Mouse (Mus musculus) cerebellum, postnatal 25 days (tissue): ENCODE data around the gene Phf24.
"Not testable (repeated sequence)": the region's sequence is repeated elsewhere in the genome, so short reads cannot be mapped to it uniquely, and the experiment has no call there.

ENCODE experiments used
- DNase-seq, 2 experiments: peaks; one replicate each; pipeline ENCODE4 v3.0.0; 2021; ENCODE audit warnings: mixed read lengths in 2 of 2

The Phf24 gene

DNA sequence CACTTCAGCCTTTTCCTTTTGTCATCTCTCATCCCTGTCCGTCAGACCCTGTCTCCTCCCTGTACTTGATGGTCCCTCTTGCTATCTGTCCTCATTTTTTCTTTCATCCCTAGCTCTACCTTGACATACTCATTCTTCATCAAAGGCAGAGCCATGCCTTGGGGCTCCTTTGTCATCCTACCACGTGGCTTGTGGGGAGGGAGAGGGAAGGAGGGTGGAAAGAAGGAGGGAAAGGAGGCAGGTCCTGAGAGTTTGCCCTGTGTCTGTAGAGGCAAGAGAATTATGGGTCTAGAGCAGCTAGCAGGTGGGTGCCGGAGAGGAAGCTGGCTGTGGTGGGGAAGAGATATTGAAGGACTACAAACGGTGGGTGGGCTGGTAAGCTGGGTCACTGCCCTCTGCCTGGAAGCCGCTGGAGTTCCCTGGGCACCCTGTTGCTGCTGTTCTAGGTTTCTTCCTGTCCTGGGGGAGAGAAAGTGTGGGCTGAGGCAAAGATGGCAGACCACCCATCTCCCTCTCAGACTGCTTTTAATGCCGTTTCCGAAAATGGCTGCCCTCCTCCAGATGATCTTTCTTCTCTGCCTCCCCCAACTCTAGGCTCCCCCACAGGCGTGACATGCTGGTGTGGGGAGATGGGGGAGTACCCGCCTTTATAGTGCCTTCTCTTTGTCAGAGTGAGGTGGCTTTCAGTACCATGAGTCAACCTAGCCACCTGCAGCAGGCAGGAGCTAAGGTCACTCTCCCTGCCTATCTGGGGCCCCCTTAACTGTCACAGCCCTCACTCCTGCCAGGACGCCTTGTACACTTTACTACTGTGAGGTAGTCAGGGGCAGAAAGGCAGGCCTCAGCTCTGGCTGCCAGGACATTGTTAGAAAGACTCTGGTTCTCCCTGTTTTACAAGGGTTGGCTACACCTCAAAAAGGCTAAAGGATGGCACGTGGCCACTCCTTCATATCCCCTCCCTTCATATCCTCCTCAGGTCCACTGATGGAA is 35.0 kb downstream of the Phf24 start:
- DNase-seq = peak in 1 of 2 experiments; percentile 33

DNA sequence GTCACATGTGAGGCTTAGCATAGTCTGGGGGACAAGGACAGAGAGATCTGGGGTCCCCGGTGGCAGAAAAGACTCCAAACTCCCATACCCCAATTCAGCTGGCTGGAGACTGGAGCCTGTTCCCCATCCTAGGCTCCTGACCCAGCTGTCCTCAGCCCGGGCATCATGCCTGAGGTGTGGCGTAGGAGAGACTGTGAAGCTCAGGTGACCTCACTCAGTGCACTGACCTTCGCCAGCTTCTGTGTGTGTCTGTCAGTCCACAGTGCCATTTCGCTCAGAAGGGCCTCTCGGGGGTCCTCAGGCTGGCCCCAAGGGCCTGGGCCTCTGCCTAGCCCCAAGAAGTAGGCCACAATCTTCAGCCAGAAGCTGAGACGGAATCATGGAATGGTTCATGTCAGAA is 36.1 kb downstream of the Phf24 start:
- peak in 1 of 2 experiments; percentile 48 for DNase-seq

DNA sequence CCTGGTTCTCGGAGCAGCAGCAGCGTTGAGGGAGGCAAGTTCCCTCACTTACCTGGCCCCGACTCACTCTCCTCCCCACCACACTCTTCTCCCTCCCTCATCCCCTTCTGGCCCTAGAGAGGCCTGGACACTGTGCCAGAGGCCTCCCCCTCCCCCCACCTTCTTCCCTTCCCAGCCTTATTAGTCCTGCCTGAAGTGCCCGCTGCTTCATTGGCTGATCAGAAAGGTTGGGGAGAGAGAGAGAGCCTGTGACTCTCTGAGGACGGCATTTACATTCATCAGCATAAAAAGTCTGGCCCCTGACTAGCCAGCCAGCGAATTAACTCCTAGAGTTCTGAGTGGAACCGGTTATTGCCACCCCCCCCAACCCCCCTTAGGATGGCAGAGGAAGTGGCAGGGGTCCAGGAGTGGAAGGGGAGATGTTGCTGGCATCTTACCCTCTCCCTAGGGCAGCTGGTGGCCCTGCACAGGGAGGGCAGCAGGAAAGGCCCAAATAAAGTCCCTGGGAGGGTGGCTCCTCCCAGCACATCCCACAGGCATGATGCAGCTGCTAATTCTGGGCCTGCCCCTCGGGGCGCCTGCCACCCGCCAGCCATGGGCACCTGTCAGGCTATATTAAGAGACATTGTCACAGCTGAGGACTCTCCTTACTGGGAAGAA is 37.1 kb downstream of the Phf24 start:
- peak; percentile 58 to 75 for DNase-seq

DNA sequence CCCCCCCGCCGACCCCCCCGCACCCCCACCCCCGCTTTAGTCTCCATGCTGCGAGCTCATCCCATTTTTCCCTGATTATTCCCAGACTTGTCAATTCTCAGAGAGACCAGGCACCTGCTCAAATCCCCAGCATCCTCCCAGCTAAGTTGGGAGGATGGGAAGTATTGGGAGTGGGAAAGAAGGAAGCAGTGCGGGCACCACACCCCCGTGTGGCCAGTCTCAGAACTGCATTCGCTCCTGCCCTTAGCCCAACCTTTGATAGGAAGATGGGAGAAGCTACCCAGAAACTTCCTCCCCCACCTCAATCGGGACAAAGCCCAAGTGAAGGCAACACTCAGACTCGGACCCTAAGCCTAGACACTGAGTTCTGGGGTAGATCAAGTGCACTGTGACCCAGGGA is 37.8 kb downstream of the Phf24 start:
- DNase-seq = peak; percentile 90 to 93

DNA sequence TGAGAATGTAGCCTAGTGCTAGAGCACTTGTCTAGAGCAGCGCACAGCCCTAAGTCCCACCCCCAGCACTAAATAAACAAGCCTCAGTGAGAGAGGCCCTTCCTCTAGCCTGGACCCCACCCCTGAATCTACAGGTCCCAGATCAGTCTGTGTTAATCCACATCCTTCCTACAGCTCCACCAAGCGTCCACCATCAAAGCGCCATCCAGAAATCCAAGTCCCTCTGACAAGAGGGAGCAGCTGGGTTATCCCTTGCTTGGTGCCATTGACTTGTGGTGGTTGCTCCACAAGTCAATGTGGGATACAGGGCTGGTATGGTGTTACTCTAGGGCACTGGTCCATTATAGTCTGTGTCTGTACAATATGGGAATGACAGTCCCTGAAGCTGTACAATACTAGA is 38.7 kb downstream of the Phf24 start:
- no peak for DNase-seq

DNA sequence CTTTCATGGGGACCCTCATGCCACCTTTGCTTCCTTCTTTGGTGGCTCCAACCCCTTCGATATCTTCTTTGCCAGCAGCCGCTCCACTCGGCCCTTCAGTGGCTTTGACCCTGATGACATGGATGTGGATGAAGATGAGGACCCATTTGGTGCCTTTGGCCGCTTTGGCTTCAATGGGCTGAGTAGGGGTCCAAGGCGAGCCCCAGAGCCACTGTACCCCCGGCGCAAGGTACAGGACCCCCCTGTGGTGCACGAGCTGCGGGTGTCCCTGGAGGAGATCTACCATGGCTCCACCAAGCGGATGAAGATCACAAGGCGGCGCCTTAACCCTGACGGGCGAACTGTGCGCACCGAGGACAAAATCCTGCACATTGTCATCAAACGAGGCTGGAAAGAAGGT is 40.1 kb downstream of the Phf24 start:
- no peak for DNase-seq

DNA sequence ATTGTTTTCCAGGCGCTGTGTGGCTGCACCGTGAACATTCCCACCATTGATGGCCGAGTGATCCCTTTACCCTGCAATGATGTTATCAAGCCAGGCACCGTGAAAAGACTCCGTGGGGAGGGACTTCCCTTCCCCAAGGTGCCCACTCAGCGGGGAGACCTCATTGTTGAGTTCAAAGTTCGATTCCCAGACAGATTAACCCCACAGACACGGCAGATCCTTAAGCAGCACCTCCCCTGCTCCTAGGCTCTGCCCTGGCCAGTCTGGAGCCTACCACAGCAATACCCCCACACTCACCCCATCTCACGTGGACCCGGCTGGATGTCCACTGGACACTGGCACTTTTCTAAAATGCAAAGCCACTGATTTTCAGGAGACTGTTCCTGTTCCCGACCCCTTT is 40.8 kb downstream of the Phf24 start:
- no peak for DNase-seq

DNA sequence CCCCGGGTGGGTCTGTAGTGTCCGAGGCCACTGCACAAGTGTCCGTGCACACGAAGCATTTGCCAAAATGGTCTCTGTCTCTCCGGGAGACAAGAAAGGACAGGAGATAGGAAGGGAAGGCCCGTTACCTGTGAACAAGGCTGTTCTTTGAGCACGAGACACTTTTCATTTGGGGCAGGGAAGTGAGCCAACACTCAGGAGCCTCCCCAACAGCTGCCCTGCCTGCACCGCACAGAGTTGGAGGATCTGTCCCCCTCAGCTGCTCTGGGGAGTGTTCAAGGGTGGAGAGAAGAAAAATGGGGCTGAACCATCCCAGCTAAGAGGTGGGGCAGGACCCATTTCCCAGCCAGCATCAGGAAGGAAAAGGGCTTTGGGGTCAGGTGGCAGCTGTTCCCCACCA is 41.5 kb downstream of the Phf24 start:
- DNase-seq = no peak

DNA sequence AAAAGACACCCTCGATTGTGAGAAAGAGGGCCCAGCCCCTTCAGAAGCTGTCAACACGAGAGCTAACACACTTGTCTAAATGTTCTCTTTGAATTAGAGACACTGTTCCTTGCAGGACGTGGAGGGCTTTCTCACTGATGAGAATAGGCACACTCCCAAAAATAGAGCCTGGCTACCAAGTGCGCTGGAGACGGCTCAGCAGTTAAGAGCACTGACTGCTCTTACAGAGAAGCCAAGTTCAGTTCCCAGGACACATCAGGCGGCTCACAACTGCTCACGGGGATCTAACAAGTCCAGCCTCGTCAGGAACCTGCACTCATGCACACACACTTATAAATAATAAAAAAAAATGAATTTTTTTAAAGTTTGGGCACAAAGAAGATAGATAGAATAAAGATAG is 42.5 kb downstream of the Phf24 start:
- no peak for DNase-seq

DNA sequence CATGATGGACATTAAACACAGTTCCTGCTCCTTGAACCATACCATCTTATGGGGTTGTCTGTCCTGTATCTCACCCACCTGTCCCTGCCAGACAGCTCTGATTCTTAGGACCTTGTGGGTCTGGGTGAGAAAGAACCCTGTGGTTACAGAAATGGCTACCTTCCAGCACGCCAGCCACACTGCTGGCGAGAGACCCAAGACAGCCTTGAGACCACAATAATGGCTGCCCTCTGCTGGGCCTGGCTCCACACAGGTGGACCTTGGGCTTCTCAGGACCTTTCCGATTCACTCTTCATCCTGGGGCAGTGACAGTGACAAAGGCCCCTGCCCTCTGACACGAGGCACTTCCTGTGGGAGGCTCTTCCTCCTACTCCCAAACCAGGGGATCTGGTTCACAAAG is 42.9 kb downstream of the Phf24 start:
- DNase-seq = no peak

DNA sequence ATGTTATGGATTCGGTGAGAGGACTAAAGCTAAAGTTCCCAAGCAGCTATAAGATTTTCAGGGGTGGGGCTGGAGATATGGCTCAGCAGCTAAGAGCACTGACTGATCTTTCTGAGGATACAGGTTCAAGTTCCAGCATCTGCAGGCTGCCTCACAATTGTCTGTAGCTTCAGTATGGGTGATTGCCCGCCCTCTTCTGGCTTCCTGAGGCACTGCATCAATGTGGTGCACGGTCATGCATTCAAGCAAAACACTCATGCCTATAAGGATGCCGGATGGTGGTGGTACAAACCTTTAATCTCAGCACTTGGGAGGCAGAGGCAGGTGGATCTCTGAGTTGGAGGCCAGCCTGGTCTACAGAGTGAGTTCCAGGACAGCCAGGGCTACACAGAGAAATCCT is 45.1 kb downstream of the Phf24 start:
- DNase-seq = peak; percentile 70 to 82

DNA sequence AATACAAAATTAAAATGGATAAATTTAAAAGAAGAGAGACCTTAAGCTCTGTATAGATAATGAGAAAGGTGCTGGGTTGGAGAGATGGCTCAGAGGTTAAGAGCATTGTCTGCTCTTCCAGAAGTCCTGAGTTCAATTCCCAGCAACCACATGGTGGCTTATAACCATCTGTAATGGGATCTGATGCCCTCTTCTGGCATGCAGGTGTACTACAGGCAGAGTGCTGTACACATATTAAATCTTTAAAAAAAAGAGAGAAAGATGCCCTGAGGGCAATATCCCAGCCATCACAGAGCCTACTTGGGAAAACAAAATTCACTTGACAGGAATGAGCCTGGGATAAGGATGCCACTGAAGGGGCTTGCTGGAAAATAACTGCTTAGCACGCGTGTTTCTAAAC is 47.0 kb downstream of the Phf24 start:
- DNase-seq = peak in 1 of 2 experiments; percentile 31

DNA sequence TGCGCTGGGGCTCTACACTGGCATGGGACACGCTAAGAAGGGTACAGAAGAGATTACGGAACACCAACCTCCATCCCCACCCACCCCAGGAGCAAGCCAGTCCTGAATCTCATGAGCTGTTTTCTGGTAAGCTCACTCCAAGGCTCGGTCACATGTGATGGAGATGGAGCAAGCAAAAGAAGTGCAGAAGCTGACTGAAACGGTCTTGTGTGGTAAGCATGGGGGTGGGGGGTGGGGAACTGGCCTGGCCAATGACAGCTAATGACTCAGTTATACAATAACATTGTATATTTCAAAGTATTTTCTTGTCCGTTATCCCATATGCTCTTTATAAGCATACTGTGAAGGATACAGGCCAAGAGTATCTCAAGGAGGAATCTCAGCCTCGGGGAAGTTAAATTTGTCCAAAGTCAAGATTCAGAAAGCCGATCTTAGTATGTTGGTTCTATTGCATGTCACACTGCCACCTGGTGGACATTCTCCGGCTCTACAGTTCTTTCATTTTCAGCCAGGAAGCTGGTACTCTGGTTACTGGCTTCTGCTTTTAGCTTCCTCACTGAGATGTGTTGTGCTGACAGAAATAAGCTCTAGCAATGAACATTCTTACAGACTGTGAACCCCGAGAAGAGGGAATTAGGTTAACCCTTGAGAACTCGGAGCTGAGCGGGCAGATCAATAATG is 48.7 kb downstream of the Phf24 start:
- DNase-seq = peak in 1 of 2 experiments; percentile 65

DNA sequence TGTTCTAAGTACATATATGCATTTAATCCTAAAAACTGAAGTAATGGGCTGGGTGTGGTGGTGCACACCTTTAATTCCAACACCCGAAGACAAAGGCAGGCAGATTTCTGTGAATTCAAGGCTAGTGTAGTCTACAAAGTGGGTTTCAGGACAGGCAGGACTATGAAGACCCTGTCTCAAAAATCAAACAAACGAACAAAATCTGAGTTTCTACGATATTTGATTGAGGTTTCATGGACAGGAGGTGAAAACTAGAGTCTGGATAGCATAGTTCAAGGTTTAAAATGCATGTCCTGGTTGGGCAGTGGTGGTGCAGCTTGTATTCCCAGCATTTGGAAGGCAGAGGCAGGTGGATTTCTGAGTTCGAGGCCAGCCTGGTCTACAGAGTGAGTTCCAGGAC is 52.8 kb downstream of the Phf24 start, which contains the start of gene 1700022I11Rik:
TSS of gene 1700022I11Rik (plus strand) at position 301 of the 400 bp plus-strand sequence.
- DNase-seq = no peak

DNA sequence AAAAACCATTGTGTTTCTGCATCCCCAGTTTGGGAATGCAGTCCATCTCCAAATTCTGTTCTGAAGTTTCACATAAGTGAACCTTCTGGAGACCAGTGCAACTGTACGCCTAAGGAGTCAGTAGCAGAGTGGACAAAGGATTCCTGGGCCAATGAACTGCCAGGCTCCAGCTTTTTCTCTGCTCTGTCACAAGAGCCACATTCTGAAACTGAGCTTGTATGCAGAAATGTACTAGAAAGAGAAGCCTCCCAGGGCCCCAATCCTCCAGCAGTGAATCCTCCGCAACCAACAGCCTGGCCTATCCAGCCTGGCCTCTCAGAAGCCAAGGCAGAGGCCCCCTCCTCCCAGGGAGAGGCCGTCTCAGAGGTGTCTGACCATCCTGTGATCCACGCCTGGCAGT is 56.5 kb downstream of the Phf24 start:
- no peak for DNase-seq

DNA sequence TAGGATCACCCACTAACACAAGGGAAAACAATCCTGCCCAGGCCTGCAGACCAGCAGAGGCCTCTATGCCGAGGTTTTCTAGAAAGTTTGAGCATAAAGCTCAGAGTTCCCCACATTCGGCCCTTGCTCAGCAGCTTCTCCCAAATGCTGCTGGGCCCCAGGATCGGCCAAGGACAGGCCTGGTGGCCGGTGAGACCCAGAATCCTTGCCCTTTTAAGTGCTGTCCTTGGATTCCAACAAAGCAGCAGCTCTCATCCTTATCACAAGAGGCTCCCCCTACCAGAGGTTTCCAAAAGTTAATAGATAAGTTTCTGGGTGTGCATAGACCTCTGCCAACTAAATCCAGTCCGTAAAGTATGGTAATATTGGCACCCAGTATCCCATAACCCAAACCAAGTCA is 57.4 kb downstream of the Phf24 start:
- DNase-seq = no peak

DNA sequence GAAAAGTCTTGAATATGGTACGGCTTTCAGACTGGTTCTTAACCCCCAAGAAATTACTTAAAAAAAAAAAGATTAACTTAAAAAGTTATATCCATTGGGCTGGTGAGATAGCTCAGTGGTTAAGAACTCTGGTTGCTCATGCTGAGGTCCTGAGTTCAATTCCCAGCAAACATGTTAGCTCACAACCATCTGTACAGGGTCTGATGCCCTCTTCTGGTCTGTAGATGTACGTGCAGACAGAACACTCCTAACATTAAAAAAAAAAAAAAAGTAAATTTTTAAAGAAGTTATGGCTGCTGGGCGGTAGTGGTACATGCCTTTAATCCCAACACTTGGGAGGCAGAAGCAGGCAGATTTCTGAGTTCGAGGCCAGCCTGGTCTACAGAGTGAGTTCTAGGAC is 61.6 kb downstream of the Phf24 start:
- no peak for DNase-seq

DNA sequence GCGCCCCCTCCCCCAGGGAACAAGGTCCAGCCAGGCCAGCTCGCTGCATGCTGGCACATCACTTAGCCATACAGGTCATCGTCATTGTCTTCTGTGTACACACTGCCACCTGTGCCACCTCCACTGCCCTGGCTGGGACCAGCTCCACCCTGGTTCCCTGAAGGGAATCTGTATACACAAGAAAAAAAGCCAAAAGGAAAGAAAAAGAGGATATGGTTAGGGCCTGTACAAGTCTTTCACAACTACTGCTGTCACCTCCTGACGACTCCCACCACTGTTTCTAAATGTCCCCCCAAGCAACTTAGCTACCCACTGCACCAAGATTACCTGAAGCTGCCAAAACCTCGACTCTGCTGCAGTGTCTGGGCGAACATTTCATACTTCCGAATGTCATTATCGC is 64.0 kb downstream of the Phf24 start:
- DNase-seq = not testable (repeated sequence)

DNA sequence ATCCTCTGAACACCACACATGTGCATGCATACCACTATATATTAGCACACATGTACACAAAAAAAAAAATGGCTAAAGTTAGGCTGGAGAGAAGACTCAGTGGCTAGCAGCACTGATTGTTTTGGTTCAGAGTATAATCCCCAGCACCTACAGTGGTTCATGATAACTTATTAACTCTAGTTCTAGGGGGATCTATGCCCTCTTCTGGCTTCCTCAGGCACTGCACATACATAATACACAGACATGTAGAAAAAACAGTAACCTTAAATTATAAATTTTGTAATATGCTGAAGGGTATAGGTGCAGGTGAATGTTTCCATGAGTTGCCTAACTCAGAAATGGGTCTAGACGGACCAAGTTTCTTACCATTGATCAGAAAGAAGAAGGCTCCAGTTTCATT is 71.8 kb downstream of the Phf24 start:
- no peak for DNase-seq
